Mouse (Mus musculus): ENCODE results near the gene Ifna6. TPM values are rescaled to one million over a fixed set of nuclear protein-coding genes. Genes with fewer than 3 reads are reported as not detected.
A peak's percentile ranks its signal among the peaks of the same experiment; 100 is the strongest.
"Not testable (repeated sequence)": the region's sequence is repeated elsewhere in the genome, so short reads cannot be mapped to it uniquely, and the experiment has no call there.

Ifna6 gene
- polyA plus RNA-seq, 1 experiment from 2014 or later: not detected

GRCm38 (mm10) chr4:88819659-88820058, 7.6 kb upstream of the Ifna6 start, which contains the start of gene Ifna11:
Gene Ifna11, plus strand, starts transcription at chr4:88819959.
- Histone ChIP-seq H3K4me3 (ENCODE audit: low read depth, low read length) (no peak within 1 kb of the TSS), H3K27me3 (ENCODE audit: insufficient read depth, low read length) (no peaks in the 10 kb centered on the region; the same call in 1 of the 2 replicates), H3K9ac (no peak within 1 kb of the TSS), H3K4me2 (no peak within 1 kb of the TSS), H3K27ac (ENCODE audit: low read depth) (no peak within 1 kb of the TSS), H3K9me3 (ENCODE audit: low read depth, low read length) (no peaks in the 10 kb centered on the region), H3K36me3 (ENCODE audit: insufficient read depth) (no peaks in the 10 kb centered on the region), H3K4me1 (ENCODE audit: insufficient read depth) (no peaks in the 10 kb centered on the region)
- ATAC-seq (ENCODE audit: insufficient read depth): no peak
- no peak for TF ChIP-seq CTCF (IDR thresholded peaks at IDR 0.05; ENCODE audit: low read depth)
- WGBS: 83% methylated on average over 1 of the region's 1 CpGs
- no peak for DNase-seq

- peak; percentile 62 for DNase-seq
- peak; percentile 58 for TF ChIP-seq CTCF (IDR thresholded peaks at IDR 0.05; ENCODE audit: low read depth)
- no peak overlapping the region for H3K4me3 ChIP-seq (ENCODE audit: low read depth, low read length)
- no peaks in the 10 kb centered on the region for H3K4me1 ChIP-seq (ENCODE audit: insufficient read depth)
- H3K9me3 ChIP-seq (ENCODE audit: low read depth, low read length): no peaks in the 10 kb centered on the region
- H3K36me3 ChIP-seq (ENCODE audit: insufficient read depth): no peaks in the 10 kb centered on the region
- H3K27ac ChIP-seq (ENCODE audit: low read depth): no peak overlapping the region
- no peak overlapping the region for H3K4me2 ChIP-seq
- no peak overlapping the region for H3K9ac ChIP-seq
- no peaks in the 10 kb centered on the region for H3K27me3 ChIP-seq (ENCODE audit: insufficient read depth, low read length)
- no peak for ATAC-seq (ENCODE audit: insufficient read depth)
- 20% methylated on average over 4 of the region's 4 CpGs for WGBS
Observed at GRCm38 (mm10) chr4:88822995-88823394, 4.2 kb upstream of the Ifna6 start.

GRCm38 (mm10) chr4:88830523-88830922, 3.3 kb downstream of the Ifna6 start:
- ATAC-seq (ENCODE audit: insufficient read depth) (no peak), DNase-seq (peak; percentile 63)
- Histone ChIP-seq H3K27ac (ENCODE audit: low read depth) (no peak overlapping the region), H3K9me3 (ENCODE audit: low read depth, low read length) (no peaks in the 10 kb centered on the region), H3K4me3 (ENCODE audit: low read depth, low read length) (no peak overlapping the region), H3K27me3 (ENCODE audit: insufficient read depth, low read length) (no peaks in the 10 kb centered on the region), H3K9ac (no peak overlapping the region), H3K36me3 (ENCODE audit: insufficient read depth) (no peaks in the 10 kb centered on the region), H3K4me1 (ENCODE audit: insufficient read depth) (no peaks in the 10 kb centered on the region), H3K4me2 (no peak overlapping the region)
- TF ChIP-seq CTCF (IDR thresholded peaks at IDR 0.05; ENCODE audit: low read depth): peak; percentile 45
- WGBS: 30% methylated on average over 4 of the region's 4 CpGs

- not testable (repeated sequence) for H3K9ac ChIP-seq; H3K4me1 ChIP-seq (ENCODE audit: insufficient read depth); H3K4me2 ChIP-seq; H3K36me3 ChIP-seq (ENCODE audit: insufficient read depth); H3K27ac ChIP-seq (ENCODE audit: low read depth); H3K27me3 ChIP-seq (ENCODE audit: insufficient read depth, low read length); ATAC-seq (ENCODE audit: insufficient read depth); H3K4me3 ChIP-seq (ENCODE audit: low read depth, low read length); H3K9me3 ChIP-seq (ENCODE audit: low read depth, low read length); DNase-seq
- WGBS: 82% methylated on average over 1 of the region's 1 CpGs
Observed at GRCm38 (mm10) chr4:88835225-88835624, 8.0 kb downstream of the Ifna6 start, which contains the start of gene Ifna5. Gene Ifna5, plus strand, starts transcription at chr4:88835525.

GRCm38 (mm10) chr4:88838828-88839227, 11.6 kb downstream of the Ifna6 start:
- no peaks in the 10 kb centered on the region for H3K27me3 ChIP-seq (ENCODE audit: insufficient read depth, low read length)
- TF ChIP-seq CTCF (IDR thresholded peaks at IDR 0.05; ENCODE audit: low read depth): peak; percentile 53
- H3K4me3 ChIP-seq (ENCODE audit: low read depth, low read length): no peak overlapping the region
- H3K9me3 ChIP-seq (ENCODE audit: low read depth, low read length): no peaks in the 10 kb centered on the region
- no peak overlapping the region for H3K9ac ChIP-seq
- H3K36me3 ChIP-seq (ENCODE audit: insufficient read depth): no peaks in the 10 kb centered on the region
- H3K4me2 ChIP-seq: no peak overlapping the region
- no peak overlapping the region for H3K27ac ChIP-seq (ENCODE audit: low read depth)
- ATAC-seq (ENCODE audit: insufficient read depth) (no peak), DNase-seq (peak; percentile 52)
- WGBS: 42% methylated on average over 3 of the region's 3 CpGs
- no peaks in the 10 kb centered on the region for H3K4me1 ChIP-seq (ENCODE audit: insufficient read depth)

- no peaks in the 10 kb centered on the region for H3K36me3 ChIP-seq (ENCODE audit: insufficient read depth)
- no peak for TF ChIP-seq CTCF (IDR thresholded peaks at IDR 0.05; ENCODE audit: low read depth)
- ATAC-seq (ENCODE audit: insufficient read depth) (no peak), DNase-seq (no peak)
- H3K27me3 ChIP-seq (ENCODE audit: insufficient read depth, low read length): no peaks in the 10 kb centered on the region
- 50% methylated on average over 3 of the region's 3 CpGs for WGBS
- H3K9ac ChIP-seq: no peak overlapping the region
- H3K4me3 ChIP-seq (ENCODE audit: low read depth, low read length): no peak overlapping the region
- no peak overlapping the region for H3K27ac ChIP-seq (ENCODE audit: low read depth)
- no peaks in the 10 kb centered on the region for H3K9me3 ChIP-seq (ENCODE audit: low read depth, low read length)
- H3K4me2 ChIP-seq: no peak overlapping the region
- no peaks in the 10 kb centered on the region for H3K4me1 ChIP-seq (ENCODE audit: insufficient read depth)
Observed at GRCm38 (mm10) chr4:88840058-88840457, 12.8 kb downstream of the Ifna6 start.

GRCm38 (mm10) chr4:88841438-88841911, 14.3 kb downstream of the Ifna6 start, which contains the start of gene Ifna4:
Gene Ifna4, plus strand, starts transcription at chr4:88841861.
- H3K4me3 ChIP-seq (ENCODE audit: low read depth, low read length): no peak within 1 kb of the TSS
- no peak within 1 kb of the TSS for H3K27ac ChIP-seq (ENCODE audit: low read depth)
- WGBS: 41% methylated on average over 2 of the region's 2 CpGs
- no peak within 1 kb of the TSS for H3K9ac ChIP-seq
- no peaks in the 10 kb centered on the region for H3K36me3 ChIP-seq (ENCODE audit: insufficient read depth)
- no peak within 1 kb of the TSS for H3K4me2 ChIP-seq
- TF ChIP-seq CTCF (IDR thresholded peaks at IDR 0.05; ENCODE audit: low read depth): no peak
- DNase-seq (no peak), ATAC-seq (ENCODE audit: insufficient read depth) (no peak)
- no peaks in the 10 kb centered on the region for H3K4me1 ChIP-seq (ENCODE audit: insufficient read depth)
- H3K9me3 ChIP-seq (ENCODE audit: low read depth, low read length): no peaks in the 10 kb centered on the region
- no peaks in the 10 kb centered on the region for H3K27me3 ChIP-seq (ENCODE audit: insufficient read depth, low read length)

GRCm38 (mm10) chr4:88845334-88845733, 18.1 kb downstream of the Ifna6 start:
- H3K27me3 ChIP-seq (ENCODE audit: insufficient read depth, low read length): no peaks in the 10 kb centered on the region
- H3K4me1 ChIP-seq (ENCODE audit: insufficient read depth): no peaks in the 10 kb centered on the region
- no peak overlapping the region for H3K4me3 ChIP-seq (ENCODE audit: low read depth, low read length)
- DNase-seq (no peak), ATAC-seq (ENCODE audit: insufficient read depth) (no peak)
- no peaks in the 10 kb centered on the region for H3K36me3 ChIP-seq (ENCODE audit: insufficient read depth)
- no peak overlapping the region for H3K9ac ChIP-seq
- H3K27ac ChIP-seq (ENCODE audit: low read depth): no peak overlapping the region
- no peak overlapping the region for H3K4me2 ChIP-seq
- H3K9me3 ChIP-seq (ENCODE audit: low read depth, low read length): no peaks in the 10 kb centered on the region
- WGBS: 34% methylated on average over 2 of the region's 2 CpGs
- no peak for TF ChIP-seq CTCF (IDR thresholded peaks at IDR 0.05; ENCODE audit: low read depth)

Data from lung, embryonic 14.5 days (tissue).